Mouse (Mus musculus): ENCODE data around the gene Txnrd2. TPM values are rescaled to one million over a fixed set of nuclear protein-coding genes. Genes with fewer than 3 reads are reported as not detected.

Txnrd2 gene
- total and polyA plus RNA-seq, 3 experiments = 14.6 to 24.1 (median 22.0) TPM

- H3K4me3 ChIP-seq (replicated peaks in 1 of 3; ENCODE audit: low read depth in 2 of 3, low read length in 2 of 3, poor library complexity in 1 of 3) = no peak overlapping the region
- no peak overlapping the region for H3K9ac ChIP-seq (ENCODE audit: insufficient read depth, low read depth)
- H3K4me2 ChIP-seq (ENCODE audit: insufficient read depth, low read depth, poor library complexity, severe bottlenecking) = no peak overlapping the region
- H3K79me2 ChIP-seq (replicated peaks; ENCODE audit: control insufficient read depth, extremely low read depth, insufficient read depth, poor library complexity, severe bottlenecking) = no peaks in the 10 kb centered on the region
- dilution Hi-C loops (cut with MboI; ENCODE audit: extremely low pct_ligation_motif_present, extremely low pct_unique_long_range_greater_than_20kb, low sequenced_read_pairs) (no loop called here), in situ Hi-C loops (cut with MboI; ENCODE audit: low pct_ligation_motif_present, low pct_unique_long_range_greater_than_20kb, low sequenced_read_pairs) (no loop called here)
- no peaks in the 10 kb centered on the region for H3K27me3 ChIP-seq (replicated peaks)
- H3K4me1 ChIP-seq (ENCODE audit: control insufficient read depth in 1 of 2, insufficient read depth in 2 of 2) = peaks cover 0 to 4% of the 10 kb centered on the region in 2 experiments; a peak in 2 of 4 replicates
- no peak for TF ChIP-seq ZKSCAN1 (IDR thresholded peaks at IDR 0.05; ENCODE audit: borderline replicate concordance, low read depth, low read length)
- TF ChIP-seq ZC3H11A (IDR thresholded peaks at IDR 0.05; ENCODE audit: low read depth, low read length) = no peak
- no peak for TF ChIP-seq ZMIZ1 (IDR thresholded peaks at IDR 0.05; ENCODE audit: low read depth, low read length)
- TF ChIP-seq CHD1 (IDR thresholded peaks at IDR 0.05; ENCODE audit: low read depth, low read length) = no peak
- TF ChIP-seq MXI1 (IDR thresholded peaks at IDR 0.05; ENCODE audit: low read depth, low read length) = no peak
- no peak for TF ChIP-seq CHD2 (IDR thresholded peaks at IDR 0.05; ENCODE audit: low read length)
- no peak for TF ChIP-seq ETS1 (conservative IDR thresholded peaks at IDR 0.05; ENCODE audit: low read depth, low read length)
- TF ChIP-seq CTCF (conservative IDR thresholded peaks at IDR 0.05 in 1 of 2, IDR thresholded peaks at IDR 0.05 in 1 of 2; ENCODE audit: low read depth in 2 of 2, low read length in 2 of 2) = no peak
- no peak for TF ChIP-seq IRF4 (IDR thresholded peaks at IDR 0.05; ENCODE audit: low read depth, low read length)
- no peak for TF ChIP-seq TCF12 (IDR thresholded peaks at IDR 0.05; ENCODE audit: low read depth, low read length)
- no peak for TF ChIP-seq POLR2AphosphoS2 (IDR thresholded peaks at IDR 0.05; ENCODE audit: low read depth, low read length)
- no peak for TF ChIP-seq USF1 (IDR thresholded peaks at IDR 0.05; ENCODE audit: low read depth, low read length)
- no peak for TF ChIP-seq MAZ (IDR thresholded peaks at IDR 0.05; ENCODE audit: low read depth, low read length)
- no peak for TF ChIP-seq JUND (conservative IDR thresholded peaks at IDR 0.05; ENCODE audit: low read depth, low read length)
- TF ChIP-seq GABPA (IDR thresholded peaks at IDR 0.05; ENCODE audit: insufficient replicate concordance, low read depth, low read length) = no peak
- TF ChIP-seq E2F4 (IDR thresholded peaks at IDR 0.05; ENCODE audit: insufficient replicate concordance, low read depth, low read length) = no peak
- no peak for DNase-seq (ENCODE audit: extremely low read depth)
- no peak overlapping the region for H3K27ac ChIP-seq (ENCODE audit: insufficient read depth, low read depth)
- H3K9me3 ChIP-seq (replicated peaks; ENCODE audit: low read length) = no peaks in the 10 kb centered on the region
- peaks cover 23 to 97% of the 10 kb centered on the region in 2 experiments for H3K36me3 ChIP-seq (replicated peaks in 1 of 2; ENCODE audit: control insufficient read depth in 1 of 2, insufficient read depth in 1 of 2, low read length in 1 of 2)
These were observed 47.8 kb downstream of the Txnrd2 start for GRCm38 (mm10) chr16:18474021-18474420.

DNA sequence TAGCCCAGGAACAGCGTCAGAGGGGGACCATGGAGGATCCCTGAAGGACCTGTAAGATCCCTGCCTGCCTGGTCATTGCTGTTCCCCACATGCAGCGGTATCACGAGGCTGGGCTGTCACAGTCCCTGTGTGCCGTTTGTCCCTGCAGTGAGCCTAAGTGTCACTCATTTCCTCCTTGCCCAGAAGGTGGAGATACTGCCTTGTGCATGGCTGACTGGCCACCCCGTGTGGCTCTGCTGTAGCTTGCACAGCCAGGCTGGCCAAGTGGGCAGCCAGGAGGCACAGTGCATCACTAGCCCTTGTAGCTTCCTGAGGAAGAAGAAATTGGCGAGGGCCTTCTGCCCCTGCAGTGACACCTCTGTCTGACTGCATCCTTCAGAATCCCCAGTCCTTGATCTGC is 51.8 kb downstream of the Txnrd2 start:
- Histone ChIP-seq H3K9ac (ENCODE audit: insufficient read depth, low read depth) (no peak overlapping the region), H3K4me3 (replicated peaks in 1 of 3; ENCODE audit: low read depth in 2 of 3, low read length in 2 of 3, poor library complexity in 1 of 3) (no peak overlapping the region), H3K36me3 (replicated peaks in 1 of 2; ENCODE audit: control insufficient read depth in 1 of 2, insufficient read depth in 1 of 2, low read length in 1 of 2) (peaks cover 9 to 74% of the 10 kb centered on the region in 2 experiments), H3K27me3 (replicated peaks) (no peaks in the 10 kb centered on the region), H3K27ac (ENCODE audit: insufficient read depth, low read depth) (no peak overlapping the region), H3K79me2 (replicated peaks; ENCODE audit: control insufficient read depth, extremely low read depth, insufficient read depth, poor library complexity, severe bottlenecking) (no peaks in the 10 kb centered on the region), H3K4me2 (ENCODE audit: insufficient read depth, low read depth, poor library complexity, severe bottlenecking) (no peak overlapping the region), H3K4me1 (ENCODE audit: control insufficient read depth in 1 of 2, insufficient read depth in 2 of 2) (peaks cover 0 to 31% of the 10 kb centered on the region in 2 experiments; a peak in 2 of 4 replicates), H3K9me3 (replicated peaks; ENCODE audit: low read length) (no peaks in the 10 kb centered on the region)
- dilution Hi-C loops (cut with MboI; ENCODE audit: extremely low pct_ligation_motif_present, extremely low pct_unique_long_range_greater_than_20kb, low sequenced_read_pairs) (no loop called here), in situ Hi-C loops (cut with MboI; ENCODE audit: low pct_ligation_motif_present, low pct_unique_long_range_greater_than_20kb, low sequenced_read_pairs) (no loop called here)
- TF ChIP-seq ZC3H11A (IDR thresholded peaks at IDR 0.05; ENCODE audit: low read depth, low read length) (no peak), POLR2AphosphoS2 (IDR thresholded peaks at IDR 0.05; ENCODE audit: low read depth, low read length) (no peak), RAD21 (IDR thresholded peaks at IDR 0.05; ENCODE audit: low read depth, low read length) (no peak; the same call in none of the 2 replicates), CTCF (conservative IDR thresholded peaks at IDR 0.05 in 1 of 2, IDR thresholded peaks at IDR 0.05 in 1 of 2; ENCODE audit: low read depth in 2 of 2, low read length in 2 of 2) (peak in 1 of 2 experiments; percentile 23; a peak in 2 of 4 replicates), CHD1 (IDR thresholded peaks at IDR 0.05; ENCODE audit: low read depth, low read length) (no peak), MEF2A (IDR thresholded peaks at IDR 0.05; ENCODE audit: borderline replicate concordance, low read depth, low read length) (no peak), KAT2A (IDR thresholded peaks at IDR 0.05; ENCODE audit: insufficient replicate concordance, low read length) (no peak)
- DNase-seq (ENCODE audit: extremely low read depth) = no peak
